Mouse (Mus musculus): ENCODE measurements at regions not wholly inside any gene's neighbourhood (a gene's known extent, or its start where the extent isn't known, plus 50 kb on each side); places are given as distances from the start of the nearest gene placed in this dataset.

DNA sequence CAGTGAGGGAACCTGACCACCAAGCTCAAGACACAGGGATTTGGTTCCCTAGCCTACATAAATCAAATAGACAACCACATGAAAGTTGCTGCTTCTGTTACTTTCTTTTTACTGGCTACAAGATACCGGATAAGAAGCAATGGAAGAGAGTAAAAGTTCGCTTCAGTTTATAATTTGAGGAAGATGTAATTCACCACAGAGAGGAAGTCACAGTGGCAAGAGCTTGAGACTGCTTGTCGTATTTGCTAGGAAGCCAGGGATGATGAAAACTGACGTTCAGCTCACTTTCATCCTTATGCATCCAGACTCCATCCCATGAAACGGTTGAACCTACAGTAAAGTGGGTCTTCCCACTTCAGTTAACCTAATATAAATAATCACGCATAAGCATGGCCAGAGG, 102.1 kb upstream of the Slc4a7 start:
- Histone ChIP-seq H3K36me3 (replicated peaks) (no peaks in the 10 kb centered on the region), H3K27me3 (ENCODE audit: insufficient read depth, low read length) (peaks cover 7% of the 10 kb centered on the region; the same call in 1 of the 2 replicates), H3K4me3 (ENCODE audit: low read depth, low read length) (no peak overlapping the region), H3K9me3 (replicated peaks) (no peaks in the 10 kb centered on the region), H3K4me1 (ENCODE audit: insufficient read depth, low read depth, low read length) (no peaks in the 10 kb centered on the region)
- TF ChIP-seq GATA1 (IDR thresholded peaks at IDR 0.05; ENCODE audit: borderline replicate concordance, low read length) (no peak), POLR2AphosphoS5 (IDR thresholded peaks at IDR 0.05; ENCODE audit: insufficient replicate concordance, low read depth, low read length) (no peak), CTCF (IDR thresholded peaks at IDR 0.05; ENCODE audit: low read depth, low read length) (no peak), TAL1 (conservative IDR thresholded peaks at IDR 0.05; ENCODE audit: low read depth, low read length) (no peak), GATA2 (IDR thresholded peaks at IDR 0.05; ENCODE audit: borderline replicate concordance, low read depth, low read length) (no peak)
- DNase-seq (ENCODE audit: low spot score), result no peak
- no peak for ATAC-seq (ENCODE audit: extremely low read depth, insufficient number of reproducible peaks, low FRiP score, poor library complexity, severe bottlenecking)

DNA sequence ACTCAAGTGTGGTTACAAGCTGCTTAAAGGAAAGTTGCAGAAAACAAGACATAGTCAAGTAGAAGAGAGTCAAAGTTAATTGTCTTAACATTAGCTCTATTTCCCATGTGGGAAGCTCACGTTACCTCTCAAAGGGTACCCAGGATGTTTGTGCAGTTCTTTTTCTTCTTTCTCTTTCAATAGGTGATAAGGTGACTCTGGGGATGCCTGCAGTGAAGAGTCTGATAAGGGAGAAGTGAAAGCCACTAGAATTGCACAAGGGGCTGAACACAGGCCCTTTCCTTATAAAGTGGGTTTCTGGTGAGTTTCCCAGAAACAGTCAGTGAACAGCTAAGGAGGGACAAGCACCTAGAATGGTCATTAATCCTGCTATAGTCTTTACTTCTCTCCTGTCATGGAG, 98.6 kb upstream of the Slc4a7 start:
- no peaks in the 10 kb centered on the region for H3K9me3 ChIP-seq (replicated peaks)
- H3K4me3 ChIP-seq (ENCODE audit: low read depth, low read length), result no peak overlapping the region
- TF ChIP-seq TAL1 (conservative IDR thresholded peaks at IDR 0.05; ENCODE audit: low read depth, low read length) (no peak), POLR2AphosphoS5 (IDR thresholded peaks at IDR 0.05; ENCODE audit: insufficient replicate concordance, low read depth, low read length) (no peak), GATA2 (IDR thresholded peaks at IDR 0.05; ENCODE audit: borderline replicate concordance, low read depth, low read length) (no peak), CTCF (IDR thresholded peaks at IDR 0.05; ENCODE audit: low read depth, low read length) (no peak), GATA1 (IDR thresholded peaks at IDR 0.05; ENCODE audit: borderline replicate concordance, low read length) (no peak)
- peaks cover 7% of the 10 kb centered on the region; the same call in 1 of the 2 replicates for H3K27me3 ChIP-seq (ENCODE audit: insufficient read depth, low read length)
- H3K4me1 ChIP-seq (ENCODE audit: insufficient read depth, low read depth, low read length), result no peaks in the 10 kb centered on the region
- ATAC-seq (ENCODE audit: extremely low read depth, insufficient number of reproducible peaks, low FRiP score, poor library complexity, severe bottlenecking), result no peak
- no peaks in the 10 kb centered on the region for H3K36me3 ChIP-seq (replicated peaks)
- no peak for DNase-seq (ENCODE audit: low spot score)

DNA sequence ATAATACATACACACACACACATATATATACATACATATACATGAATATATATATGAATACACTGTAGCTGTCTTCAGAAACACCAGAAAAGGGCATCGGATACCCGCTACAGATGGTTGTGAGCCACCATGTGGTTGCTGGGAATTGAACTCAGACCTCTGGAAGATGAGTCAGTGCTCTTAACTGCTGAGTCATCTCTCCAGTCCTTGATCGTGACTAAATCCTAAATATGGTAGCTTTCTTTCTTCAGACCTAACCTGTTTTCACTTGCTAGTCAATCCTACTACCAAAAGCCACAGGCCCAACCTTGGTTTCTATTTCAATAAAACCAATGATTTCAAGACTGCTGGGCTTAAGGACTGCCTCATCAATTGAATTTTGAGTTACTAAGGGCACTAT, 95.0 kb upstream of the Slc4a7 start:
- ATAC-seq (ENCODE audit: extremely low read depth, insufficient number of reproducible peaks, low FRiP score, poor library complexity, severe bottlenecking), result no peak
- no peak for DNase-seq (ENCODE audit: low spot score)
- Histone ChIP-seq H3K4me1 (ENCODE audit: insufficient read depth, low read depth, low read length) (no peaks in the 10 kb centered on the region), H3K27me3 (ENCODE audit: insufficient read depth, low read length) (no peaks in the 10 kb centered on the region), H3K36me3 (replicated peaks) (no peaks in the 10 kb centered on the region), H3K4me3 (ENCODE audit: low read depth, low read length) (no peak overlapping the region), H3K9me3 (replicated peaks) (no peaks in the 10 kb centered on the region)
- TF ChIP-seq TAL1 (conservative IDR thresholded peaks at IDR 0.05; ENCODE audit: low read depth, low read length) (no peak), GATA2 (IDR thresholded peaks at IDR 0.05; ENCODE audit: borderline replicate concordance, low read depth, low read length) (no peak), GATA1 (IDR thresholded peaks at IDR 0.05; ENCODE audit: borderline replicate concordance, low read length) (no peak), POLR2AphosphoS5 (IDR thresholded peaks at IDR 0.05; ENCODE audit: insufficient replicate concordance, low read depth, low read length) (no peak), CTCF (IDR thresholded peaks at IDR 0.05; ENCODE audit: low read depth, low read length) (no peak)

DNA sequence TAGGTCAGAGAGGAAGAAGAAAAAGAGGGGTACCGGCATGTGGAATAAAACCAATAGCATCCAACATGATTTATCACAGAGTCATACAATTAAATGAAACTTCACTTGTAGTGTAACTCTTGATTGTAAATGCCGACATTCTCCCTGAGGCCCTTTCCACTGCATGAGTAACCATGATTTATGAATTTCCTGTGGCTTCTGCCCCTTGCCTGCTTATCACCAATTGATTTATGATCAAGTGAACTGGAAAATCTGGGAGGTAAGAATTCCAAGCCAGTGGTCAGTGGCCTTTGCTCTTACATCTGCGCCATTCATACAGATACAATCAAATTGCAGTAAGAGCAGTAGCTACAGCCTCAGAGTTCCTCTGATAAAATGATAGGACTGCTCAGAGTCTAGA, 89.8 kb upstream of the Slc4a7 start:
- DNase-seq (ENCODE audit: low spot score), result no peak

DNA sequence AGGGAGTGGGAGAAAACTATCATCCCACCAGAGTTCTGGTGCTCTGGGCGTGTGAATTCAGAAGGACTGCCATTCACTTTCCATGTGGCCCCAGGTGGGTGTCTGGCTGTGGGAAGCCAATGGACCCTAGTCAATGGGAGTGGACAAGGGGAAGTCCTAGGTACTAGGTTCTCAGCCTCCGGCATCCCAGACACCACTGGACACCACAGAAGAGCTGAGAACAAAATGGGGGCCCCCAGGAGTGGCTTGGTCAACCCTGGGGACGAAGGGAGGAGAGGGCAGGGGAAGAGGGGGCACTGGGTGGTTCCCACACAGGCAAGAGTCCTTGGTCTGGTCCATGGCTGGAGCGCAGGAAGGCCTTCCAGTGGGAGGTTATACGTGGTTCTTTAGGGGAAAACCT, 81.8 kb upstream of the Slc4a7 start:
- H3K9me3 ChIP-seq (replicated peaks), result no peaks in the 10 kb centered on the region
- H3K4me3 ChIP-seq (ENCODE audit: low read depth, low read length), result no peak overlapping the region
- ATAC-seq (ENCODE audit: extremely low read depth, insufficient number of reproducible peaks, low FRiP score, poor library complexity, severe bottlenecking) (no peak), DNase-seq (ENCODE audit: low spot score) (no peak)
- no peaks in the 10 kb centered on the region for H3K4me1 ChIP-seq (ENCODE audit: insufficient read depth, low read depth, low read length)
- no peak for TF ChIP-seq CTCF (IDR thresholded peaks at IDR 0.05; ENCODE audit: low read depth, low read length)
- TF ChIP-seq POLR2AphosphoS5 (IDR thresholded peaks at IDR 0.05; ENCODE audit: insufficient replicate concordance, low read depth, low read length), result no peak
- TF ChIP-seq GATA2 (IDR thresholded peaks at IDR 0.05; ENCODE audit: borderline replicate concordance, low read depth, low read length), result no peak
- TF ChIP-seq TAL1 (conservative IDR thresholded peaks at IDR 0.05; ENCODE audit: low read depth, low read length), result no peak
- no peak for TF ChIP-seq GATA1 (IDR thresholded peaks at IDR 0.05; ENCODE audit: borderline replicate concordance, low read length)
- H3K27me3 ChIP-seq (ENCODE audit: insufficient read depth, low read length), result no peaks in the 10 kb centered on the region
- no peaks in the 10 kb centered on the region for H3K36me3 ChIP-seq (replicated peaks)

More for the DNA sequence above, 89.8 kb upstream of the Slc4a7 start:
- no peaks in the 10 kb centered on the region for H3K27me3 ChIP-seq (ENCODE audit: insufficient read depth, low read length)
- no peaks in the 10 kb centered on the region for H3K4me1 ChIP-seq (ENCODE audit: insufficient read depth, low read depth, low read length)
- no peak for TF ChIP-seq CTCF (IDR thresholded peaks at IDR 0.05; ENCODE audit: low read depth, low read length)
- no peak for TF ChIP-seq GATA2 (IDR thresholded peaks at IDR 0.05; ENCODE audit: borderline replicate concordance, low read depth, low read length)
- no peak for TF ChIP-seq GATA1 (IDR thresholded peaks at IDR 0.05; ENCODE audit: borderline replicate concordance, low read length)
- no peak for TF ChIP-seq TAL1 (conservative IDR thresholded peaks at IDR 0.05; ENCODE audit: low read depth, low read length)
- no peak for TF ChIP-seq POLR2AphosphoS5 (IDR thresholded peaks at IDR 0.05; ENCODE audit: insufficient replicate concordance, low read depth, low read length)
- no peak overlapping the region for H3K4me3 ChIP-seq (ENCODE audit: low read depth, low read length)
- H3K36me3 ChIP-seq (replicated peaks), result no peaks in the 10 kb centered on the region
- no peak for ATAC-seq (ENCODE audit: extremely low read depth, insufficient number of reproducible peaks, low FRiP score, poor library complexity, severe bottlenecking)
- no peaks in the 10 kb centered on the region for H3K9me3 ChIP-seq (replicated peaks)

DNA sequence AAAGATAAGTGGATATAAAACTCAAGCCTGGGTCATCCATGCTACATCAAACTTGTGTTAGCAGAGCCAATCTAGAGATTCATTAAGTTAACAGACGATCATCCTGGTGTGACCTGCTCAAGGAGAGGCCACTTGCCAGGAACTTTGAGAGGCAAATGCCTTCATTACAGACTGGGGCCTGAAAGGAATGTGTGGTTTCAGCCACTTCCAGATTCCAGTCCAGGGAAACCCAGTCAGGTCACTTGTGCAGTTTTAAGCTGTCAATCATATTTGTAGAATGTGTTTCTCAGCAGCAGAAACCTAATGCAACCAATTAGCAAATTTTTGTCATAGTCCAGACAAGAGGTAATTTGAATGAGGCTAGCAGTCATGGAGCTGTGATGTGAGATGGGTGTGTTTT, 73.4 kb upstream of the Slc4a7 start:
- H3K4me1 ChIP-seq (ENCODE audit: insufficient read depth, low read depth, low read length), result no peaks in the 10 kb centered on the region
- no peaks in the 10 kb centered on the region for H3K36me3 ChIP-seq (replicated peaks)
- H3K27me3 ChIP-seq (ENCODE audit: insufficient read depth, low read length), result peaks cover 5% of the 10 kb centered on the region
- DNase-seq (ENCODE audit: low spot score), result no peak
- no peak overlapping the region for H3K4me3 ChIP-seq (ENCODE audit: low read depth, low read length)
- H3K9me3 ChIP-seq (replicated peaks), result no peaks in the 10 kb centered on the region
- no peak for TF ChIP-seq GATA1 (IDR thresholded peaks at IDR 0.05; ENCODE audit: borderline replicate concordance, low read length)
- TF ChIP-seq GATA2 (IDR thresholded peaks at IDR 0.05; ENCODE audit: borderline replicate concordance, low read depth, low read length), result no peak
- TF ChIP-seq CTCF (IDR thresholded peaks at IDR 0.05; ENCODE audit: low read depth, low read length), result no peak
- TF ChIP-seq TAL1 (conservative IDR thresholded peaks at IDR 0.05; ENCODE audit: low read depth, low read length), result no peak
- TF ChIP-seq POLR2AphosphoS5 (IDR thresholded peaks at IDR 0.05; ENCODE audit: insufficient replicate concordance, low read depth, low read length), result no peak
- no peak for ATAC-seq (ENCODE audit: extremely low read depth, insufficient number of reproducible peaks, low FRiP score, poor library complexity, severe bottlenecking)
